Mouse (Mus musculus) ZHBTc4 (cell line): ENCODE results near the gene Pde4a.

ENCODE experiments used
- DNase-seq: peaks from one replicate; pipeline ENCODE4 v3.0.0-alpha.2; 2011; ENCODE audit warnings: low read depth, low spot score

The Pde4a gene

DNA sequence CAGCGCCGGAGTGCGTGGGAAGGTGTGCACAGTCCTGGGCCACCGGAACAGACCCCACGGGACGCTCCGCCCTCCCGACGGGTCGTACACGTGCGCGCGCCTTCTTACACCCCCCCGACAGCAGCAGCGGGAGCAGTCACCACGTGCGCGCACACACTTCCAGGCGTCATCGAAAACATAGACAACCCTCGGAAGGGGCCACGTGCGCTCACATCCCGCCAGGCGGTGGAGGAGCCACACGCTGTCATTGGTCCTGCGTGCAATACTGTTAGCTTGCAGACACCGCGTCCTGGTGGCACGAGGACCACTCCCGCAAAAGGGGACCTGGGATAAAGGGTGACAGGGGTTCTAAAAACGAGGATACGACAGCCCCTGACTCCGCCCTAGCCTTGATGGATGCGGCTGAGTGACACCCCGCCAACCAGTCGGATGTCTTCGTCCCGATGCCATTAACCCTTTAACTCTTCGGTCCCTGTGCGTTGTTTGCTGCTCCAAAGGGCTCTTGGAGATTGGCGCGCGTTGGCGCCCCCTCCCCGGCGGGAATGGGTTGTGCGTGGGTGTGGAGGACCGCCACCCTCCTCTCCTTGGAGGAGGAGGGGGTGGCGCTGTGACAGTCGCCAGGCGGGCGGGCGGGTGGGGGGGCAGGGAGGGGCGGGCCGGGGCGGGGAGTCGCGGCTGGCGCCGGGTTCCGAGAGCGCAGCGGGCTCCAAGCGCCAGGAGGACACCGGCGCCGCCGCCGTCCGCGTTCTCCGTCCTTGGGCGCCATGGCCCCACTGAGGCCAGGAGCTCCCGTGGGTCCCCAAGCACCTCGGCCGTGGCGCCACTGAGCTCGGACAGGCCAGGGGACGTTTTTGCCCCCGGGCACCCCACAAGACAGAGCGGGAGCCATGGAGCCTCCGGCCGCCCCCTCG lies at the start of gene Pde4a:
Pde4a (plus strand) TSS at position 674 of the 911 bp plus-strand sequence.
- peak; percentile 80 for DNase-seq

DNA sequence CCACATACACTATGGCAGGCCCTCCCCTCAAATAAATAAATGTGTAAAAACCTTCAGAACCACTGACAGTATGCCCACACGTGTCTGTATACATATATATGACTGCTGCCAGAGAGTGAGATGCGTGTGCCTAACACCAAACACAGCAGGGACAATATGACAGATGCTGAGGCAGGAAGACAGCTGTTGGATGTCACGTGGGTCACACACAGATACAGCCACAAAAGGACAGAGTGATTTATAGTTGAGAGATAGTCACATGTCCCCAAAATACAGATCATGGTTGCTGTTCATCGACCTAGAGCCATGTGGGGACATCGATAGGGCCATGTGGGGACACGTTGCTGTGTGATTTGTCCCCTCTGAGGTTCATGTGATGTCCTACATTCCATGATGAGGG lies 48.4 kb upstream of the Pde4a start:
- no peak for DNase-seq

DNA sequence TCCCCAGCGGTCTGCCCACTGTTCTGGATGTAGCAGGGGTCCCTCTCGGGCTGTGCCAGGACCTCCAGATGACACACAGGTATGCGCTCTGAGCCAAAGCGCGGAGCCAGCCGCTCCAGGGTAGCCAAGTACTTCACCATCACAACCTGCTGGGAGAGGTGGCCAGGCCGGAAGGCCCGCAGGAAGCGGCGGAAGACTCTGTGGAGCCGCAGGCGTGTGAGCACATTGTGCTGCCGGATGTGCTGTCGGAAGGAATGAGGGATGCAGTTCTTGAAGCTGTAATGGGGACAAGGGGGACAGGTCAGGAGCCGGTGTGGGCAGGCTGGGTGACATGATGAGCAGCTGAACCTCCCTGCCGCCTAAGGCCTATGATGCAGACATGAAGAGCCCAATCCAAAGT lies 44.0 kb upstream of the Pde4a start:
- DNase-seq = peak; percentile 39

GRCm38 (mm10) chr9:21124837-21125236 lies 40.7 kb upstream of the Pde4a start:
- no peak for DNase-seq

DNA sequence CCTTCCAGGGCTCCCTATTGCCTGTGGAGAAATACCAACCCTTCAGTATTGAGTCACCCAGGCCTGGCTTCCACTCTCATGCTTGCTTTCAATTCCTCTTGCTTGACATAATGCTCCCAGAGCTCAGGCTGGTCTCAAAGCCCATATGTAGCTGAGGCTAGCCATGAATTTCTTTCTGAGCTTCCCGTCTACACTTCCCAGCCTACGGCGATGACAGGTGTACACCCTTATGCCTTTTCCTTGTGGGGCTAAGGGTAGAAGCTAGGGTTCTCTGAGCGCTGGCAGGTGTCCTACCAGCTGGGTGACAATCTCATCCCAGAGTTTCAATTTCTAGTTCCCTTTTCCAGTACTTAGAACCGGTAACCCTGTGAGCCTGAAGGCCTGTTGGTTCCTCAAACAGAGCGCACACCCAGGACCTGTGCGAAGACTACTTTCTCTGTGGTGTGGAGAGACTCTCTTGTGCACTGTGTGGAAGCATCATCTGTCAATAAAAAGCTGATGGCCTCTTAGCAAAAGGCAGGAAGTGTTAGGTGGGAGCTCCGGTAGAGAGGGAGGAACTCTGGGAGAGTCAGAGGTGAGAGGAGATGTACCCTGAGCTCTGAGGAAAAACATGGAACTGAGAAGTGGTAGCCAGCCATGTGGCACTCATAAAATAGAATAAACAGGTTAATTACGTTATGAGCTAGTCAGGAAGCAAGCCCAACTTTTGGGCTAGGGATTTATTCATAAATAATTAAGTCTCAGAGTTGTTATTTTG lies 39.8 kb upstream of the Pde4a start:
- no peak for DNase-seq

- no peak for DNase-seq
These were observed 39.3 kb upstream of the Pde4a start for GRCm38 (mm10) chr9:21126259-21126627.

GRCm38 (mm10) chr9:21131059-21131956 lies 34.2 kb upstream of the Pde4a start, which contains the start of gene Tyk2:
Gene Tyk2, minus strand, starts transcription at chr9:21131243.
- peak; percentile 99 for DNase-seq

- DNase-seq = peak; percentile 45
These were observed 33.3 kb upstream of the Pde4a start for GRCm38 (mm10) chr9:21132102-21132775.

DNA sequence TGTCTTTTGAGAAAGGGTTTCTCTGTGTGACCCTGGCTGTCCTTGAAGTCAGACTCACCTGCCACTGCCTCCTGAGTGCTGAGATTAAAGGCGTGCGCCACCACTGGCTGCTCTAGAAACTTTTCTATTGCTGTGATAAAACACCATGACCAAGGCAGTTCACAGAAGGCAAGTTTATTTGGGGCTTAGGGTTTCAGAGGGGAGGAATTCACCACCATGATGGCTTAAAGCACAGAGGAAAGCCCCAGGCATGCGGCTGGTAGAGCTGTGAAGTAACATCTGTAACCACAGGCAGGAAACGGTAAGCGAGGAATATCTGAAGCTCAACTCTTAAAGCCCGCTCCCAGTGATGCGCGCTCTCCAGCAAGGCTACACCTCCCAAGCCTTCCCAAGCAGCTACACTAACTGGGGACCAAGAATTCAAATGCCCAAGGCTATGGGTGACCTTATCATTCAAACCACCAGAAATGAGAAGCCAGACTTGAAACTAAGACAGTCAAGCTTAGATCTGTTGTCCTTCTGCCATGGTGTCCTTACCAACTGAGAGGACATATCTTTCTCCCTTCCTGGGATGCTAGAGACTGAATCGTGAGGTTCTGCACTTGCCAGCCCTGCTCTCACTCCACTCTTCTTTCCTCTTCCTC lies 32.3 kb upstream of the Pde4a start:
- no peak for DNase-seq

DNA sequence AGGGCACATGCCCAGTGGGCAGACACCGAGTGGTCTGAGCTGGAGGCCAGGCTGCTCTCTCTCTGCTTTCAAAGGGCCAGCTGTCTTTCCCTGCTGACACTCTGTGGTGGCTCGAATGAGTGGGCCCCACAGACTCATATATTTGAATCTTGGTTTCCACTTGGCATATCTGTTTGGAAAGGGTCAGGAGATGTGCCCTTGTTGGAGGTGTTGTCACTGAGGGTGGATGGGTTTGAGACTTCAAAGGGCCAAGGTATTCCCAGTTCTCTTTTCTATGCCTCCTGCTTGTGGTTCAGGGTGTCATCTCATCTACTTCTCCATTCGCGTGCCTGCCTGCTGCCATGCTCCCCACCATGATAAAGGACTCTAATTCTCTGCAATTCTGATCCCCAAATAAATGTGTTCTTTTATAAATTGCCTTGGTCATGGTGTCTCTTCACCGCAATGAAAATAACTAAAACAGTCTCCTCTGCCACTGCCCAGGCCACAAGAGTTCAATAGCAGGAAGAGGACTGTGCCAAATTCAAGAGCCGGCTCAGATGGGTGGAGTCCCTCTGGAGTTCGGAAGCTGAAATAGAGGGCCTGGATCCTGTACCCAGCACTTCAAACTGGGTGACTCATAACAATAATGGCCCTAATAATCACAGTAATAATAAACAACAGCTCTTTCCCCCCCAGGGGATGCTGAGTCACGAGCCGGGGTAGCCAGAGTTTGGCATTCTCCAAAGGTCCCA lies 30.8 kb upstream of the Pde4a start:
- no peak for DNase-seq

DNA sequence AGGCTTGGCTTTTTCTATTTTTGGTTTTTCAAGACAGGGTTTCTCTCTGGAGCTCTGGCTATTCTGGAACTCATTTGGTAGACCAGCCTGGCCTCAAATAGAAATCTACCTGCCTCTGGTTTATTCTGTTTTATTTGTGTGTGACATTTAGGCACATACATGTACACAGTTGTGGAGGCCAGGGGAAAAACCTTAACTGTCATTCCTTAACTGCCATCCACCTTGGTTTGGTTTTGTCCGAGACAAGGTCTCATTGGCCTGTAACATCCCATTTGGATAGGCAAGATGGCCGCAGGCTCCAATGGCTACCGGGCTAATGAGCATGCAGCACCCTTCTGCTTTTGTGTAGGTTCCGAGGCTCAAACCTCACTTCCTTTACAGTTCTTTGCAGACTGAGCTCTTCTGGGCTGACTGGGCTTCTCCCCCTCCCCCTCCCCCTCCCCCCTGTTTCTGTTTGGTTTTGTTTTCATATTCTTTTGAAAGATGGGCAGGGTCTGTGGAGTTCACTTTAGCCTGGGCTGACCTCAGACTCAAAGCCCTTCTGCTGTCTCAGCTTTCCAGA lies 30.1 kb upstream of the Pde4a start:
- DNase-seq = no peak

GRCm38 (mm10) chr9:21135941-21136381 lies 29.6 kb upstream of the Pde4a start:
- no peak for DNase-seq

DNA sequence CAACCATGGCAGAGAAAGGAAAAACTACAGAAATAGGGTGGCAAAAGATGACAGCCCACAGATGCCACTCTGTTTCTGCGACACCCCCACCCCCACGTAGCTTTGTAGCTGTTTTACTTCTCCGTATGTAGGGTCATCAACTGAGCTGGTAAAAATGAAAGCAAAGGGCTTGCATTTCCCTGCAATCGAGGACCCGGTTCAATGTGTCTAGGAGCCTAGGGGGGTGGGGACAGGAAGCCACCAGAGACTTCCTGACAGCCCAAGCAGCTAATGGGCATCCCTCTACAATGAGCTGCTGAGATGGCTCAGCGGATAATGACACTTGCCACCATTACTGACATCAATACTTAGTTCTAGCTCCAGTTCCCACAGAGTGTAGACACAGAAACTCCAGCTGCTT lies 29.1 kb upstream of the Pde4a start:
- no peak for DNase-seq

DNA sequence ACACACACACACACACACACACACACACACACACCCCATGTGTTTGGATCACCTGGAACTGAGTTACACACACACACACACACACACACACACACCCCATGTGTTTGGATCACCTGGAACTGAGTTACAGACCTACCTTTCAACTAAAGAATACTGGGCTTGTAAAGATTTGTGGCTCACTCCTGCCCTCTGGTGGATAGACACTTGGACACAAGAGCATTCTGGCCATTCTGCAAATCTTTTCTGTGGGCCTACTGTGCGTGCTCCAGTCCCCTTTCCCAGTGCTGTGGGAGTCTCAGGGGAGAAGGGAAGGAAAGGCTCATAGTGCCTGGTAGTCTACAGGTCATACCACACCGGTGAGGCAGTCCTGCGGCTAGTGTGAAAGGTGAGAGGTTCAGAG lies 28.3 kb upstream of the Pde4a start:
- DNase-seq = peak; percentile 82

DNA sequence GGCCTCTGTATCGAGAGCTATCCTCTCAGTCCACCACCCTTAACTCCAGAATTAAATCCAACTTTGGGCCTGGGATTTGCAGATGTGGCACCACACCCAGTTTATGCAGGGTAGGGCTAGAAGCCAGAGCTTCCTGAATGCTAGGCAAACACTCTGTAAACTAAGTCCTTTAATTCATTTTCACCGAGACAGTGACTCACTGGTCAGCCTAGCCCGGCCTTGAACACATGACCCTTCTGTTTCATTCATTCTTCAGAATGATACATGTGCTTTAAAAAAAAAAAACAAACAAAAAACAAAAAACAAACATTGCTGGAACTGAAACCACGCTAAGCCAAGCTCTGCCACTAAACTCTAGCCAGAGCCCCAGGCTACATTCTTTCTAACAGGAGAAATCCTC lies 27.1 kb upstream of the Pde4a start:
- DNase-seq = no peak

DNA sequence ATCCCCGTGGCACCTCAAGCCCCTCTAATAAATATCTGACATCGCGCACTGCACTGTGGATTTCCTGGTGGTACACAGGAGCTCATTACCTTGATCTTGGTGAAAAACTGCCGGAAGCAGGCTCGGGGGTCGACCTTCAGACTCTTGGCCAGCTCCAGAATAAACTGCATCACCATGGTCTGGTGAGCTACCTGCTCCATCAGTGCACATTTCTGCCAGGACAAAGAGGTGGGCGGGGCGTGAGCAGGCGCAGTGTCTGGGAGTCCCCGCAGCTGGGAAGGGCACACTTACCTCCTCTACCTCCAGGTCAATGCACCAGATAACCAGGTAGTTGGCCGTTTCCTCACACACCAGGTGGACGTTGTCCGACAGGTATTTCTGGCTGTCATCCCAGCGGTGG lies 23.6 kb upstream of the Pde4a start:
- no peak for DNase-seq

GRCm38 (mm10) chr9:21144361-21144760 lies 21.2 kb upstream of the Pde4a start:
- no peak for DNase-seq

DNA sequence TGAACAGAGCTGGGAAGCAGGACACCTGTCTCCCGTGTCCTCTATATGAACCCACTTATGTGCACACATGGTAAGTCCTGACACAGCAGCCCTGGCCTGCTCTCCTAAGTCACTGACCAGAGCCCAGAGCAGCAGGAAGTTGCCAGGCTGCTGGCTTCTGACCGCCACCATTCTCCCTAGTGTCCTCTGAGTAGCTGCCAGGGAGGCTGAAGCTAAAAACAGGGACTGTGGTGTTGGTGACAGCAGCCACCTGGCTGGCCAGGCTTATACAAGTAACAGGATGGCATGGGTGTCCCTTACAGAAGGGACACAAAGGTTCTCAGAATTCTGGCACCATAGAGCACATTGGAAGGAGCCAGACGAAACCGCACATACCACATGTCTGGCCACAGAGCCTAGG lies 20.1 kb upstream of the Pde4a start:
- DNase-seq = no peak

- no peak for DNase-seq
These were observed 18.8 kb upstream of the Pde4a start for GRCm38 (mm10) chr9:21146722-21147121.

GRCm38 (mm10) chr9:21148427-21148826 lies 17.1 kb upstream of the Pde4a start:
- DNase-seq = no peak
